Mouse (Mus musculus): ENCODE data around the gene Wdr41. TPM values are rescaled to one million over a fixed set of nuclear protein-coding genes. Genes with fewer than 3 reads are reported as not detected.

The Wdr41 gene
- total RNA-seq (2015; ENCODE audit: low replicate concordance) = 5.9 and 11.2 TPM in 2 replicates
- 3.0 and 4.3 TPM in 2 replicates for total RNA-seq (2017; ENCODE audit: low replicate concordance)

DNA sequence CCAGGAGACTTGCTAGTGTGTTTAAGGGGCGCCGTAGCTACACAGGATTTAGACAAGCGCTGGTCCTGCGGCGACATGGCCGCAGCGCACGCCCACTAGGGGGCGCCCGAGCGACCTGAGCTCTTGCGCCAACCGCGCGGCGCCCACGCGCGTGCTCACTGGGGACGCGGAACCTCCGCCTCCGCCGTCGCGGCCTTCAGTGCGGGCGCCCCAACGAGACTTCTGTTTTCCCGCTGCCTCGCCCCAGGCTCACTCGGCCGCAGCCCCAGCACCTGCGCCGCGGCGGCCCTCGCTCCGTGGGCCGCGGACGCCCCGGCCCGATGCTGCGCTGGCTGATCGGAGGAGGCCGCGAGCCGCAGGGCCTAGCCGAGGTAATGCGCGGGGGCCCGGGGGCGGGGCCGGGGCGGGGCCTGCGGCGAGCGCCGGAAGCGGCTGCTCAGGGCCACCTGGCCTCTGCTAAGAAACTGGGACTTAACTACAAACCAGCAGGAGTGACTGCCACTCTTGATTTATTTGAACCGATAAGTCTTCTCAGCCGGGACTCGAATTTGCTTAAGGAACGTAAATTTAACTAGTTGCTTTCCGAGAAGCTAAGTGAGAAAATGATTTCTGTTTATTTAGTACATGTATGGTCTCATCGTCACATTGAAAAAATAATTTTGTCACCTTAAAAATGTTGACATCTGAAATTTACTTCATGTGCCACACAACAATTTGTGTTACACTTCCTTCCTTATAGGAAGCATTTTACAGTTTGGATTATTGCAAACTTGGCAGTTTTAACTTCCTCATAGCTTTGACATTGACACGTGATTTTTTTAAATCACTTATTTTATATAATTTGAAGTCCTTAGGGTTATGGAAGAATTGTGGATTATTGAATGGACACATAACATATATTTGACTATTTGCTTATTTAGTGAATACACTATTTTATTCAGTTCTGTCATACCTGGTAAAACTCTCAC lies at the start of gene Wdr41:
Gene Wdr41, plus strand, starts transcription at position 126 of the 968 bp plus-strand sequence.
- ATAC-seq (replicated peaks; ENCODE audit: low FRiP score, poor library complexity, severe bottlenecking) = peak; percentile 92

DNA sequence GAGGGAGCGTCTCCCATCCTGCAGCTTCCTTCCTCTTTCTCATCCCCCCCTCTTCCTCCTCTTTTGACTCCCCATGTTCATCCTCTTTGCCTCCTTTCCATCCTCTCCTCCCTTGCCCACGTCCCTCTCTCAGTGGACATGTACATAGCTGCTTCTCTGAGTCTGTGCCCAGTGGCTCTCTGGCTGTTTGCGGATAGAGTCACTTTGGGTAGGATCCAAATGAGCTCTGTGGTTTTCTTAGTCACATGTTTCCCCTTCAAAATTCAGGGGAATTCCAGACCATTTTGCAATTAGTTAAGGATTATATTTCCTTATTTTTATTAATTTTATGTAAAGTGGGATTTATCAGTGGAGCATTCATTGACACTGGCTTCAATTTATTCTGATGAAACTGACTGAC lies 48.1 kb upstream of the Wdr41 start:
- no peak for ATAC-seq (replicated peaks; ENCODE audit: low FRiP score, poor library complexity, severe bottlenecking)

DNA sequence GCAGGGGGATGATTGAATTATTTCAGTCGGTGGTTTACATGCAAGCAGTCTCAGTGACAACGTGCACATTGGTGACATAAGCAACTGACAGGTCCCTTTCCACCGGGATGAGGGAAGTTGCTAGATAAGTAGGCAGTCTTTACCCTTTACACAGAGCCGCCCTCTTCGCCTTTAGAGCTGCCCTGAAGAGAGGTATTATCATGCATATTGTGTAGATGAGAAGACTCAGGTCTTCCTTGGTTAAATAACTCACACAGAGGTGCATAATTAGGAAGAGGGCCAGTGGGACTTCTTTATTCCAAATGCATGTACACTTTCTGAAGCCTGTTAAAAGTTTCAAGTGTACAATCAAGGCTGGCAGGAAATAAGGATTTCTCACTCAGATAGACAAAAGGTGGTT lies 37.7 kb upstream of the Wdr41 start:
- ATAC-seq (replicated peaks; ENCODE audit: low FRiP score, poor library complexity, severe bottlenecking) = no peak

DNA sequence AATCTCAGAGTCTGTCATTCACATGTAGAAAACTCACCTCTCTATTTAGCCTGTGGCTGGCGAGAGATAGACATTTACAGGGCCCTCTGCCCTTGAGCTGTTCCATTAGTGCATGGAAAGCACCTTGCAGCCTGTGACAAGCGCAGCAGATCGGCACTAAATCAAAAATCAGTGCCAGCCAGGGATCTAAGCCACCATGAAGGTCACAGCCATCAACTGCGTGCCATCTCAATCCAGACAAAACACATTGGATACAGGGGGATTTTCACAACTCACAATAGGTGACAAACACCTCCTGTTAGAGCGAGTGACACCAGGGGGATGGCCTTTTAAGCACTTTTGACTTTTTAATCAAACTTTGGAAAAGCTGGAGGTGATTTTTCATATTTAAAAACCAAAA lies 36.0 kb upstream of the Wdr41 start:
- no peak for ATAC-seq (replicated peaks; ENCODE audit: low FRiP score, poor library complexity, severe bottlenecking)

DNA sequence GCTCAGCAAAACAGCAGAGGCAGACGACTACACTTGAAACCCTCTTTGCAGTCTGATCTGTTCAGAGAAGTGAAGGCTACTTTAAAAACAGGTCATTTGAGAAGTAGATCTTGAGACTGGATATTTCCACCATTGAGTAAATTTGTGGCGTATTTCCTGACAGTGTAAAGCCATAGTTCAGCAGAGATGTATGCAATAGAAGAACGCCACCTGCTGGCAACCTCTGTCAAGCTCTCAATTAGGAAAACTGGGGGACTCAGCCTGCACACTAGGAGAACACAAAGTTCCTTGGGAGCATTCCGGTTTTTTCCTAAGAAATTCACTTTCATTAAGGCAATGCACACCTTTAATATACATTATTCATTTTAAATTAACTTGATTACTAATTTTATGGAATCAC lies 34.9 kb upstream of the Wdr41 start:
- no peak for ATAC-seq (replicated peaks; ENCODE audit: low FRiP score, poor library complexity, severe bottlenecking)

DNA sequence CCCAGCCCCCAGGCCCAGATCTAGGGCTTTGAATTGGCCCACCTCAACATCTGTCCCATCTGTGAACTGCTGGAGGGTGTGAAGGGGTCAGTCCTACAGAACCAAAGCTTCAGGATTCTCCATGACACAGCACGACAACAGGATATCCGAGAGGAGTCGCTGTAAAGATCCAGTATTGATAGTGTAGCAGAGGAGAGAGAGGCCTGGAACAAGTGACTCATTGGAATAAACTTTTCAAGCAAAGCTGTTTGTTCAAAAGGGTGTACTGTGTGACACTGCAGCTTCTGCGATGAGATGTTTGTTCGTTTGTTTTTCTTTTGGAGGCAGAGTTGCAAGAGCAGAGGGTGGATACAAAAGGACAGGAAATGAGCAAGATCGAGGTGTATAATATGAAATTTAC lies 20.2 kb upstream of the Wdr41 start:
- ATAC-seq (replicated peaks; ENCODE audit: low FRiP score, poor library complexity, severe bottlenecking) = no peak

DNA sequence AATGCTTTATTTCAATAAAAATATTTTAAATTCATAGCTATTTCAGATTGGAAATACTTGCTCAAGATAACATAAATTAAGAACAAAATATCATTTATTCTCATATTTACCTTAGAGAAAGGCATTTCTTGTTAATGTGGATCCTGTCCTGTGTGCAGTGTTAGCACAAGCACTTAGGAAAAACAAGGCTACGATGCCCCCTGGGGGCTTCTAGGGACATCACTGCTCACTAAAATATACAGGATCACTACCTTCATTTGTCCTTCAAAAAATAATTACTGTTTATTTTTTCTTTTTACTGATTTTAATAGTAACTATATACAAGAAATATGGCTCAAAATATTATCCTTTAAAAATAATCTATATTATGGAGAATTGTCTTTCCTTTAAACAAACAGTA lies 18.2 kb upstream of the Wdr41 start:
- no peak for ATAC-seq (replicated peaks; ENCODE audit: low FRiP score, poor library complexity, severe bottlenecking)

DNA sequence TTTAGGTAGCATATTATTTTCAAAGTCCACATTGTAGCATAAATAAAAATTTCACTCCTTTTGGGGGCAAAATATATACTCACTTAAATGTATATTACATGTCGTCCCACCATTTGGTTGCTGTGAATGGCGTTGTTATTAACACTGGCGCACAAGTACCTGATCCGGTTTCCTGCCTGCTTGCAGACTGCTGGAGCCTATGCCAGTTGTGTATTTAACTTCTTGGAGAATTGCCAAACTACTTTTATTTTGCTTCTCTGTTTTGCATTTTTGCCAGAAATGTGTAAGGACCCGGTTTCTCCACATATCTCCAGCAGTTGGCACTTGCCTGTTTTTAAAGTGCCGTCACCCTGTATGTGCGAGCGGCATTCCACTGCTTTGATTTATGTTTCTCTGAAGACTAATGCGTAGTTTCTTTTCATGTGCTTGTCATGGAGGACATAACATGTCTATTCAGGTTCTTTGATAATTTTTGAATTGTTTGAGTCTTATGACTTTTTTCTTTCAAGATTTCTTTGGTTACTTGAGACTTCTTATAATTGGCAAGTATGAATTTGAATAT lies 6.1 kb upstream of the Wdr41 start:
- no peak for ATAC-seq (replicated peaks; ENCODE audit: low FRiP score, poor library complexity, severe bottlenecking)

DNA sequence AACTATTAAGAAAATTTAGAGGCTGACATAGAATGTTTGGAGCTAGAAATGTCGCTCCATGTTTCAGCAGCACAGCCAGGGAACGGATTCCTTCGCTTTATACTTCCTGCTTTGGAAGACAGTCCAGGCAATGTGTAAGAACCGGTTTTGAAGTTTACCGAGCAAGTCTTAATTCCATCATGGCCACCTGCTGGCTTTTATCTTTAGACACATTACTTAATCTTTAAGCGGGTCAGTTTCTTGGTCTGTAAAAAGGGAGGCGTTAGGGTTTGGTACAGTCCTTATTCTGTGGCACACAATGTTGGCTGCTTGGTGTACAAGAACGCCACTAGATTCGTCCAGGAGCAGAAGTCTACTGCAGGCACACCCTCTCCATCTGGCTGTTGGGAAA lies 321 bp upstream of the Wdr41 start:
- 0 out of 2 replicates have a peak, but pooled peaks have one; percentile 4 for ATAC-seq (replicated peaks; ENCODE audit: low FRiP score, poor library complexity, severe bottlenecking)

DNA sequence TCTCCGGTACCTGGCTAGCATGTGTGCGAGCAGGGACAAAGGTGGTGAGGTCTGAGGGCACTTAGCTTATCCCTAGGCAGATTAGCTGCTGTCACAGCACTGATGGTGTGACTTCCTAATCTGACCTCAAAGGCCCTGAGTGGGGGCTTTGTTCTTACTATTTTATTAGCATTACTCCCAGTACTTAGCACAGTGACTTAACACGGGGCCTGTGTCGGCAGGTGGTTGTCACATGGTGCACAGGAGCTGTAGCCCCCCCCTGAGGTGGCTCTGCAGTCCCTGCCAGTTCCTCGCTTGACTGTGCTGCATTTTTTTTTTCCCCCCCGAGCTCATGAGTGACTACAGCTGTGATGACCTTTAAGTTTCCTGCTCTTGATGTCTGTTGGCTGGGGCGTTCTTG lies 2.9 kb downstream of the Wdr41 start:
- ATAC-seq (replicated peaks; ENCODE audit: low FRiP score, poor library complexity, severe bottlenecking) = no peak

DNA sequence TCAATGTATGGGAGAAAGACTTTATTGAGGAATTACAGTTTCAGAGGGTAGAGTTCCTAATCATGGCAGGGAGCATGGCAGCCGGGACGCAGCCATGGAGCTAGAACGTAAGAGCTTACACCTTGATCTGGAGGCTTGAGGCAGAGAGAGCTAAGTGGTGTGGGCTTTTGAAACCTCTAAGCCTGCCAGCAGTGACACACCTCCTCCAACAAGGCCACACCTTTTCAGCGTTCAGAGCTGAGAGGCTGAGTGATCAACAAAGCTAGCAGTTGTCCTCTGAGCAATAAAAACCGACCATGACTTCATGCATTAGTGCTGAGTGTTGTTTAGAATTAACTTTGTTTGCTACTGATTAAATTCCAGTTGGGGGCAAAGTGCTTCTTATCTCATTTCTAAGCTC lies 14.4 kb downstream of the Wdr41 start:
- ATAC-seq (replicated peaks; ENCODE audit: low FRiP score, poor library complexity, severe bottlenecking) = no peak

DNA sequence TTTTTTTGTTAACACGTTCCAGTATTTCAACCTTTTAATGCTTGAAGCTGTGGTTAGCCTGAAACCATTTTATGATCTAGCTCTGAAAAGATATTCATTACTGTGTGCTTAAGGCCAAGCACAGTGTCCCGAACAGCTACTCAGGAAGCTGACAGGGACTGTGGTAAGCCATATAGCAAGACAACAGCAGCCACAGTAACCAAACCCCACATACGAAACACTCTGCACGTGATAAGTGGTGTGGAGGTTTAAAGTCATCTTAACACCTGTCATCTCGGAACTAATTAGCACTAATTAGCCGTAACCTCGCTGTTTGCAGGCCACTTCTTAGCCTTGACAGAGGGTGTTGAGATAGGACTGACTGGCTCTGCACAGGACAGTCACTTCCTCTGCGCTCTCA lies 31.1 kb downstream of the Wdr41 start:
- no peak for ATAC-seq (replicated peaks; ENCODE audit: low FRiP score, poor library complexity, severe bottlenecking)

DNA sequence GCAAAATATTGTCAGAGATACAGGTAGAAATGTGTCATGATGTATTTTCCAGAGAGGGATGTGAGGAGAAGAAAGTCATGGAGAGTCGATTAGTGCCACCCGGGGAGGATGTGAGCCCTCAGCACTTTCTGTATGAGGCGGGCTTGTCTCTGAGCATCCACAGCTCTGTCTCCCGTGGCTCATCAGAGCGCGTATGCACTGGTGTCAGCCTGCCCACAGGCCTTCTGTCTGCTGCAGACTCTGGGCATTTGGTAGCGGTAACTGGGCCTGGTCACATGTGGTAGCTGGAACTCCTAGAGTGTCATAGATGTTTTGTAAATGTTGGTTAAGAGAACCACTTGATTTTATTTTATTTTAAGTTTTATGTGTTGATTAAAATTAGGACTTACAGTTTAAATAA lies 33.1 kb downstream of the Wdr41 start:
- no peak for ATAC-seq (replicated peaks; ENCODE audit: low FRiP score, poor library complexity, severe bottlenecking)

DNA sequence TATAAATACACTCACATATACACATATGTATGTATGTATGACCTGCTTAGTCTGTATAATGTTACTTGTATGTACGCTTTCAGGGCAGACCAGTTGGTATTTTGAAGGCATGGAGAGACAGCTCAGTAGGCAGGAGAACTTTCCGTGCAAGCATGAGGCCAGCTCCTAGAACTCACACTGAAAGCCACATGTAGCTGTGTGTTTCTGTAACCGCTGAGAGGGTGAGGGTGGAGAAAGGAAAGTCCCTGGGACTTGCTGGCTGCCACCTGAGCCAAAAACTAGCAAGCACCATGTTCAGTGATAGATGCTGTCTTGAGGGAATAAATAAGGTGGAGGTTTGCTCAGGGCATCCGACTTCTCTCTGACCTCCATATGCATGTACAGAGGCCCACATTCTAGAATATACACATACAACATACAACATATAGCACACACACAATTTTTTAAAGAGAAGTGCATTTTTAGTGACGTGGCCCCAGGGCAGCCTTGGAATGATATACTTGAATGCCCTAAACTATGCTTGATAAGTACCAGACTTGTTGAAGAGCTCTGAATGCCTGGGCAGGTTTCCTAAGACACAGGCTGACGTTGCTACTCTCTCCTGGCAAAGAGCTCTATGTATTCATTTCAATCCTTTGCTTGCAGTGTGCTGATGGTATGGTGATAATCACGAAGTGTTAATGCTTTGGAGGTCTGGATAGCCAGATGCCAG lies 35.6 kb downstream of the Wdr41 start:
- ATAC-seq (replicated peaks; ENCODE audit: low FRiP score, poor library complexity, severe bottlenecking) = no peak

DNA sequence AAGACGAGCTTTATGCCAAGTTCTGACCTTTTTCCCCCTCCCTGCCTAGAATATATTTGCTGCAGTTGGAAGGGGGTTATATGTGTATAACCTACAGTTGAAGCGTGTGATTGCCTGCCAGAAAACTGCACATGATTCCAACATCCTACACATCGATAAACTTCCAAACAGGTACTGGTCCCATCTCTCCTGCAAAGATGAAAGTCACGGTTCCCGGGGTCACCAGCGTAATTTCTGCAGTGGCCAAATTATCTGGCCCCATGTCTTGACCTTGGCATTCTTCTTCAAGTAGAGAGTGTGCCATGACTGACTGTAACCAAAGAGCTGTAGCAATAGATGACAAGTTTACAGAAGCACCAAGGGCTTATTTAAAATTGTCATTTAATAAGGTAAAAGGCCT lies 41.1 kb downstream of the Wdr41 start:
- ATAC-seq (replicated peaks; ENCODE audit: low FRiP score, poor library complexity, severe bottlenecking) = no peak

DNA sequence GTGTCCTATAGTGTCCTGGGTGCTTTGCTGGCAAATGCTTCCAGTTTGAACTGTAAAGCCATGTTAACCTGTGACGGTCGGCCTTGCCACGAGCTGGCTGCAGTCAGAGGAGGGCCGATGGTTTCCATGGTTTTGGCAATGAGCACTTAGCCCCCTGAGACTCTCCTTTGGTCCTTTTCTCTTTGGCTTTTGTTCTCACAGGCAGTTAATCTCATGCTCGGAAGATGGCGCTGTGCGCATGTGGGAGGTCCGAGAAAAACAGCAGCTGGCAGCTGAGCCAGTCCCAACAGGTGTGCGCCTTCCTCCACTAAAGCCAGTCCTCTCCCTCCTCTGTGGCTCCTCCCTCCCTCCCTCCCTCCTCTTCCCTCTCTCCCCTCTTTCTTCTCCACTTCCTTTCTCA lies 41.8 kb downstream of the Wdr41 start:
- ATAC-seq (replicated peaks; ENCODE audit: low FRiP score, poor library complexity, severe bottlenecking) = no peak

DNA sequence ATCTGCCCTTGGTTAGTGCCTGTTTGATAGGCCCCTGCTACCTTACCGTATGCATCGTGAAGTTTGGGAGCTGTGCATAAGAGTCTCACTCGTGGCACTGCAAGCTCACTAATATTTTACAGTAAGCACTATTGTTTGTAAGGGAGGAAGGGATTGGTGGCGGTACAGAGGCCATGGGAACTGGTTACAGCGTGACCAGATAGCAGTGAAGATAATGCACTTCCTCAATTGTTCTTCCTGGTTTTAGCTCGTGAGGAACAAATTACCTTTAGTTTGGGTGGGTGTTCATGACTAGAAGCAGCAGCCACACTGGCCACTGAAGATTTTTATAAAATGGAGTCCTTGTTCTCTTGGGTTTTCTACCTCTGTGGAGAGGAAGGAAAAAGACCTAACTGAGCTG lies 43.2 kb downstream of the Wdr41 start:
- ATAC-seq (replicated peaks; ENCODE audit: low FRiP score, poor library complexity, severe bottlenecking) = no peak

DNA sequence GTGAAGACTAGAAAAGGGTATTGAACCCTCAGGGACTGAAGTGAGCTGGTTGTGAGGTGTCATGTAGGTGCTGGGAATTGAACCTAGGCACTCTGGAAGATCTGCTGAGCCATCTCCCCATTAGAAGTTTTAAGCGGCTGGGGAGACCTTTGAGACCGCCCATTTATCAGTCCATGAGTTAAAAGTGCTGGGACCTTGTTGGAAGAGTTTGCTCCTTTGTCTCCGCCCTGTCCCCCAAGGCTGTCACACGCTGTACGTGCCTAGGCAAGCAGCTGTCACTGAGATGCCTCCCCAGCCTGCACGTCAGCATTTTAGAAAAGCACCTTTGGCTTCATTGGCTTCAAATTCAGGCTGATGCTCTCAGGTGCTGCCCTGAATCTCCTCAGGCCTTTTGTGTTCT lies 44.1 kb downstream of the Wdr41 start:
- ATAC-seq (replicated peaks; ENCODE audit: low FRiP score, poor library complexity, severe bottlenecking) = no peak

DNA sequence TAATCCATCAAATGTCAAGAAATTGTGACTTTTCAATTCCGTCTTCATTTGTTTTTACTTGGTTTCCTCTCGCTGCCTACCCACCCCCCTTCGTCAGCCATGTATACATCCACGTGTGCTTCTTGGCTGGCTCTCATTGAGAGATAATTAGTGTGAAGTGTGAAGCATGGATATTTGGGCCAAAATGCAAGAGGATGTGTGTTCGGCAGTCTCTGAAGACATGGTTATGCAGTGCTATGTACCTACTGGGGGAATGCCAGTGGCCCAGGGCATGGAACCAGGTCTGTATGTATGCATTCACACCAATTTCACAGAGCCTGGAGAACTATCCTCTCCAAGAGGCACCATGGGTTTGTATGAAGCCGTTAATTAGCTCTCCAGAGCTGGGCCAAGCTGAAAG lies 54.7 kb downstream of the Wdr41 start:
- no peak for ATAC-seq (replicated peaks; ENCODE audit: low FRiP score, poor library complexity, severe bottlenecking)

DNA sequence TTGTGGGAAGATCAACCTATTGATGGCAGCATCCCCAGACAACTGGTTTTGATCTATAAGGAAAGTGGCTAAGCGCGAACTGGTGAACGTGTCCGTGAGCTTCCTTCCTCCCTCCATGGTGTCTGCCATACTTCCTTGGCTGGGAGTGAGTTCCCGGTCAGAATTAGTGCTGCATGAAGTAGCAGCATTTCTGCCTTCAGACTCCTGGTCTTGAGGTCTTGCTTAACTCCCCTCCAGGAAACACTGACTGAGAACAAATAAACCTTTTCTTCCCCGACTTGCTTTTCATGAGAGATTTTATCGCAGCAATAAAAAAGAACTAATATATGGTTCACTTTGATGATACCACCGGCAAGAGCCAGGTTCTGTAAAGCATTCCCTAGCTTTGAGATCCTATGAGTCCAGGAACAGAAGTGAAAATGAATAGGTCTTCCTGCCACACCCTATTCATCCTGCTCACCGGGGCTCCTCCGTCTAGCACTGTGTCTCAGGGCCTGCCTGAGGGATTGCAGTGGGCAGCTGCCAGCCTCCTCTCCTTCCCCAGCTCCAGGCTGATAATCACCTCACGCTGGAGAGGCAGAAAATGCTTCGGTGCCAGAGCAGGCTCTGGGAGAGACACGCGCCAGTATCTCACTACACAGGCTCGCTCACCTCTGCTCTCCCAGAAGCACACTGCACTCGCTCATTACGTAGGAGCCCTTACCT lies 56.1 kb downstream of the Wdr41 start:
- no peak for ATAC-seq (replicated peaks; ENCODE audit: low FRiP score, poor library complexity, severe bottlenecking)
